26 mouse cellular contexts compared by ENCODE assay signal in the genomic region with DNA sequence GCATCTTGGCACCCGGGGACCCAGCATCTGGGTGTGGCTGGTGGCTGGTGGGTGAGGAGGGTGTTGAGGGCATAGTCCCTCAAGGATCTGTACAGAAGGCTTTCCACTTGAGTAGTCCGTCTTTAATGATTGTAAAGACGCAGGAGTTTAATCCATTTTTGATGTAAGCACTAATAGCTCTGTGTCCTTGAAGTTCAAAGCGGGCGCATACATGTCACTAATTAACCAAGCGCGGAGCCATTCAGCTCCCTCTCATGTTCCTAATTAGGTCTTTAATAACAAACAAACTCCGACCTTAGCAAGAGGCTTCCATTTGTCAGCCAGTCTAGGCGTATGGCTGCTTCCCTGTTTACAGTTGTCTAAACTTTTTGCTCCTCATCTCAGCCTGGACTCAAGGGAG.
DNase-seq lines count a peak whose midpoint lies in the region; ATAC-seq lines count a peak whose summit lies in the region.
"Had no signal": no experiment of that assay in that cellular context is flagged by ENCODE, and none has a peak within 500 bp of the region (broad histone marks: within the 10 kb centered on the region; RNA-seq: fewer than 3 reads in every experiment).

No protein-coding gene starts in this region.

- 72% methylated on average over 9 of the region's 9 CpGs for WGBS in hindbrain, embryonic 13.5 days
- WGBS in hindbrain, embryonic 11.5 days: 90% methylated on average over 9 of the region's 9 CpGs
- 83% methylated on average over 9 of the region's 9 CpGs for WGBS in midbrain, embryonic 12.5 days
- 70% methylated on average over 9 of the region's 9 CpGs for WGBS in midbrain, embryonic 15.5 days
- WGBS in hindbrain, embryonic 14.5 days: 78% methylated on average over 9 of the region's 9 CpGs

- H3K4me3 ChIP-seq in hindbrain, embryonic 13.5 days: no peak overlapping the region
- no peak overlapping the region for H3K4me3 ChIP-seq in hindbrain, embryonic 11.5 days (ENCODE audit: low read depth, low read length)
- no peak overlapping the region for H3K4me3 ChIP-seq in midbrain, embryonic 12.5 days
- no peak overlapping the region for H3K4me3 ChIP-seq in midbrain, embryonic 15.5 days
- no peak overlapping the region for H3K4me3 ChIP-seq in hindbrain, embryonic 14.5 days (replicated peaks; ENCODE audit: low read length)
- H3K4me3 ChIP-seq: embryonic facial prominence, embryonic 10.5 days; embryonic facial prominence, embryonic 15.5 days; heart, embryonic 13.5 days; intestine, embryonic 15.5 days; liver, embryonic 12.5 days; myocyte; neural tube, embryonic 12.5 days had no signal

- no peaks in the 10 kb centered on the region for H3K9me3 ChIP-seq in hindbrain, embryonic 13.5 days
- no peaks in the 10 kb centered on the region for H3K9me3 ChIP-seq in hindbrain, embryonic 11.5 days (ENCODE audit: control insufficient read depth, low read length)
- H3K9me3 ChIP-seq in midbrain, embryonic 12.5 days: no peaks in the 10 kb centered on the region
- no peaks in the 10 kb centered on the region for H3K9me3 ChIP-seq in midbrain, embryonic 15.5 days
- H3K9me3 ChIP-seq in hindbrain, embryonic 14.5 days (ENCODE audit: control insufficient read depth, low read length): no peaks in the 10 kb centered on the region
- H3K9me3 ChIP-seq: embryonic facial prominence, embryonic 10.5 days; embryonic facial prominence, embryonic 15.5 days; heart, embryonic 13.5 days; intestine, embryonic 15.5 days; liver, embryonic 12.5 days; neural tube, embryonic 12.5 days had no signal

- no peak overlapping the region for H3K4me2 ChIP-seq in hindbrain, embryonic 13.5 days
- no peak overlapping the region for H3K4me2 ChIP-seq in hindbrain, embryonic 11.5 days (replicated peaks; ENCODE audit: low read depth, low read length)
- H3K4me2 ChIP-seq in midbrain, embryonic 12.5 days (replicated peaks): no peak overlapping the region
- no peak overlapping the region for H3K4me2 ChIP-seq in midbrain, embryonic 15.5 days
- no peak overlapping the region for H3K4me2 ChIP-seq in hindbrain, embryonic 14.5 days (replicated peaks)
- H3K4me2 ChIP-seq: embryonic facial prominence, embryonic 15.5 days; heart, embryonic 13.5 days; intestine, embryonic 15.5 days; liver, embryonic 12.5 days; neural tube, embryonic 12.5 days had no signal

- peaks cover 10% of the 10 kb centered on the region; the same call in 1 of the 2 replicates for H3K36me3 ChIP-seq in hindbrain, embryonic 13.5 days
- no peaks in the 10 kb centered on the region for H3K36me3 ChIP-seq in hindbrain, embryonic 11.5 days (ENCODE audit: control insufficient read depth, insufficient read depth, low read length)
- H3K36me3 ChIP-seq in midbrain, embryonic 12.5 days: peaks cover 39% of the 10 kb centered on the region
- H3K36me3 ChIP-seq in midbrain, embryonic 15.5 days (replicated peaks): no peaks in the 10 kb centered on the region
- no peaks in the 10 kb centered on the region for H3K36me3 ChIP-seq in hindbrain, embryonic 14.5 days (replicated peaks; ENCODE audit: control insufficient read depth, insufficient read depth)
- H3K36me3 ChIP-seq: embryonic facial prominence, embryonic 15.5 days; intestine, embryonic 15.5 days had no signal

- ATAC-seq in hindbrain, embryonic 13.5 days (ENCODE audit: low FRiP score): no peak
- ATAC-seq in hindbrain, embryonic 11.5 days (ENCODE audit: low FRiP score): no peak
- no peak for ATAC-seq in midbrain, embryonic 12.5 days (ENCODE audit: low FRiP score, low read depth)
- no peak for ATAC-seq in midbrain, embryonic 15.5 days (replicated peaks)
- no peak for ATAC-seq in hindbrain, embryonic 14.5 days (ENCODE audit: low FRiP score)
- ATAC-seq: forebrain, embryonic 16.5 days; intestine, embryonic 15.5 days; liver, embryonic 12.5 days; liver, postnatal 0 days had no signal

- no peak overlapping the region for H3K9ac ChIP-seq in hindbrain, embryonic 13.5 days
- no peak overlapping the region for H3K9ac ChIP-seq in hindbrain, embryonic 11.5 days (ENCODE audit: low read depth, low read length)
- H3K9ac ChIP-seq in midbrain, embryonic 12.5 days (replicated peaks): no peak overlapping the region
- H3K9ac ChIP-seq in midbrain, embryonic 15.5 days: no peak overlapping the region
- H3K9ac ChIP-seq in hindbrain, embryonic 14.5 days: no peak overlapping the region
- H3K9ac ChIP-seq: embryonic facial prominence, embryonic 15.5 days; heart, embryonic 13.5 days; intestine, embryonic 15.5 days; liver, embryonic 12.5 days; liver, postnatal 0 days; neural tube, embryonic 12.5 days had no signal

- peak overlapping the region; percentile 94 for H3K27ac ChIP-seq in hindbrain, embryonic 13.5 days
- H3K27ac ChIP-seq in hindbrain, embryonic 11.5 days (ENCODE audit: low read depth, low read length): no peak overlapping the region
- H3K27ac ChIP-seq in midbrain, embryonic 12.5 days (replicated peaks): 0 out of 2 replicates have a peak overlapping the region, but pooled peaks have one; percentile 91
- no peak overlapping the region for H3K27ac ChIP-seq in midbrain, embryonic 15.5 days
- H3K27ac ChIP-seq in hindbrain, embryonic 14.5 days: peak overlapping the region; percentile 89
- H3K27ac ChIP-seq: embryonic facial prominence, embryonic 10.5 days; embryonic facial prominence, embryonic 15.5 days; heart, embryonic 13.5 days; intestine, embryonic 15.5 days; liver, embryonic 12.5 days; neural tube, embryonic 12.5 days had no signal

- H3K4me1 ChIP-seq in hindbrain, embryonic 13.5 days (replicated peaks): peaks cover 85% of the 10 kb centered on the region
- peaks cover 23% of the 10 kb centered on the region for H3K4me1 ChIP-seq in hindbrain, embryonic 11.5 days (replicated peaks; ENCODE audit: control insufficient read depth, insufficient read depth, low read length)
- peaks cover 59% of the 10 kb centered on the region for H3K4me1 ChIP-seq in midbrain, embryonic 12.5 days
- peaks cover 44% of the 10 kb centered on the region for H3K4me1 ChIP-seq in midbrain, embryonic 15.5 days
- peaks cover 46% of the 10 kb centered on the region for H3K4me1 ChIP-seq in hindbrain, embryonic 14.5 days (replicated peaks; ENCODE audit: control insufficient read depth, insufficient read depth, low read length)

- H3K27me3 ChIP-seq in hindbrain, embryonic 13.5 days: no peaks in the 10 kb centered on the region
- H3K27me3 ChIP-seq in hindbrain, embryonic 11.5 days (ENCODE audit: control insufficient read depth, insufficient read depth, low read length): no peaks in the 10 kb centered on the region
- H3K27me3 ChIP-seq in midbrain, embryonic 12.5 days: no peaks in the 10 kb centered on the region
- H3K27me3 ChIP-seq in midbrain, embryonic 15.5 days (replicated peaks): no peaks in the 10 kb centered on the region
- no peaks in the 10 kb centered on the region for H3K27me3 ChIP-seq in hindbrain, embryonic 14.5 days (ENCODE audit: control insufficient read depth, insufficient read depth, low read length)
- H3K27me3 ChIP-seq: embryonic facial prominence, embryonic 15.5 days; heart, embryonic 13.5 days; intestine, embryonic 15.5 days; liver, embryonic 12.5 days; neural tube, embryonic 12.5 days had no signal

- no peak for DNase-seq in hindbrain, embryonic 11.5 days (ENCODE audit: low spot score)
- no peak for DNase-seq in hindbrain, embryonic 14.5 days (ENCODE audit: low spot score)
- peak; percentile 77 for DNase-seq in kidney, adult 9 months
- no peak for DNase-seq in adipocyte (ENCODE audit: low spot score)
- DNase-seq: adrenal gland, adult 2 months; adrenal gland, postnatal 36 days; B cell, adult 2 months; cerebellum, adult 8-10 months; cerebellum, postnatal 25 days; heart, postnatal 10 days; left cerebral cortex, postnatal 4 days; liver, postnatal 0 days; lung, postnatal 36 days; right cerebral cortex, postnatal 14 days; thymus, postnatal 4 days had no signal

Comparison
In these comparisons a context has a peak if more than half of its experiments do, and no peak if none do; other contexts are left out.
1. H3K27ac ChIP-seq: peak in hindbrain, embryonic 13.5 days (single experiment), midbrain, embryonic 12.5 days (single experiment) and hindbrain, embryonic 14.5 days (single experiment); none in hindbrain, embryonic 11.5 days (single experiment) and midbrain, embryonic 15.5 days (single experiment).